Mouse (Mus musculus) neural tube, embryonic 14.5 days (tissue): ENCODE data around the gene Trim71. TPM values are rescaled to one million over a fixed set of nuclear protein-coding genes. Genes with fewer than 3 reads are reported as not detected.

ENCODE experiments used
- ATAC-seq: fragments of 200-750 bp; cut with Nextera tagmentation; 2 replicates; pipeline ENCODE4 v1.8.0; 2017; ENCODE audit warnings: low read depth, mild to moderate bottlenecking, moderate TSS enrichment, moderate library complexity
- H3K27ac ChIP-seq: fragments of 300-500 bp; sonication (generic); 2 replicates; pipeline ENCODE4 v1.5.1; 2014; ENCODE audit warnings: low read depth, mild to moderate bottlenecking, control low read depth, low read length, moderate library complexity, mixed read lengths
- H3K27me3 ChIP-seq: fragments of 300-500 bp; sonication (generic); 2 replicates; pipeline ENCODE4 v1.6.1; 2014; ENCODE audit warnings: low read length; ENCODE audit not compliant: control insufficient read depth, insufficient read depth
- H3K36me3 ChIP-seq: fragments of 300-500 bp; sonication (generic); 2 replicates; pipeline ENCODE4 v1.6.1; 2014; ENCODE audit warnings: low read length, mixed read lengths; ENCODE audit not compliant: control insufficient read depth, insufficient read depth
- H3K4me1 ChIP-seq: fragments of 300-500 bp; sonication (generic); 2 replicates; pipeline ENCODE4 v1.6.1; 2014; ENCODE audit warnings: low read length; ENCODE audit not compliant: control insufficient read depth, insufficient read depth
- H3K4me2 ChIP-seq: fragments of 300-500 bp; sonication (generic); 2 replicates; pipeline ENCODE4 v1.6.1; 2014; ENCODE audit warnings: mild to moderate bottlenecking, low read depth, low read length, control low read depth
- H3K4me3 ChIP-seq: fragments of 300-500 bp; sonication (generic); 2 replicates; pipeline ENCODE4 v1.5.1; 2014; ENCODE audit warnings: low read depth, low read length, control low read depth, mixed read lengths
- H3K9ac ChIP-seq: fragments of 300-500 bp; sonication (generic); replicated peaks from 2 replicates; pipeline ENCODE4 v1.6.1; 2014; ENCODE audit warnings: low read depth, mild to moderate bottlenecking, control low read depth, low read length, mixed read lengths
- H3K9me3 ChIP-seq: fragments of 300-500 bp; sonication (generic); 2 replicates; pipeline ENCODE4 v1.6.1; 2016; ENCODE audit warnings: low read length; ENCODE audit not compliant: control insufficient read depth
- WGBS: fragments of 180-500 bp; shearing (Covaris S2); extraction: QIAGEN DNeasy Blood & Tissue Kit; methylation state at CpG from one replicate; pipeline ENCODE4 v1.1.7; 2014; 5-methylcytosine and 5-hydroxymethylcytosine counted together
- polyA plus RNA-seq: library from polyadenylated mRNA; unstranded; fragments of >200 nt; fragmentation: Nextera tagmentation; extraction: Ambion mirVana; gene quantifications from 2 replicates; pipeline ENCODE4 v1.2.1, GENCODE M21; 2014

The Trim71 gene
- polyA plus RNA-seq, 1 experiment from 2014 or later: 0.28 TPM

GRCm38 (mm10) chr9:114465442-114465841, 98.7 kb downstream of the Trim71 start:
- H3K9ac ChIP-seq: no peak overlapping the region
- no peaks in the 10 kb centered on the region for H3K4me1 ChIP-seq
- H3K4me3 ChIP-seq: no peak overlapping the region
- no peak overlapping the region for H3K27ac ChIP-seq
- WGBS: 83% methylated on average over 6 of the region's 6 CpGs
- no peak overlapping the region for H3K4me2 ChIP-seq
- H3K9me3 ChIP-seq: no peaks in the 10 kb centered on the region
- ATAC-seq: no peak
- peaks cover 4% of the 10 kb centered on the region; the same call in 1 of the 2 replicates for H3K36me3 ChIP-seq
- H3K27me3 ChIP-seq: no peaks in the 10 kb centered on the region

GRCm38 (mm10) chr9:114462569-114462968, 101.6 kb downstream of the Trim71 start:
- no peak overlapping the region for H3K27ac ChIP-seq
- no peak overlapping the region for H3K9ac ChIP-seq
- no peaks in the 10 kb centered on the region for H3K27me3 ChIP-seq
- no peaks in the 10 kb centered on the region for H3K9me3 ChIP-seq
- no peak overlapping the region for H3K4me2 ChIP-seq
- WGBS: 90% methylated on average over 7 of the region's 7 CpGs
- no peak for ATAC-seq
- peaks cover 5% of the 10 kb centered on the region; the same call in 1 of the 2 replicates for H3K36me3 ChIP-seq
- no peaks in the 10 kb centered on the region for H3K4me1 ChIP-seq
- H3K4me3 ChIP-seq: no peak overlapping the region

GRCm38 (mm10) chr9:114458436-114458835, 105.7 kb downstream of the Trim71 start:
- peaks cover 10% of the 10 kb centered on the region; the same call in 1 of the 2 replicates for H3K36me3 ChIP-seq
- H3K4me2 ChIP-seq: no peak overlapping the region
- no peak overlapping the region for H3K27ac ChIP-seq
- no peak overlapping the region for H3K9ac ChIP-seq
- no peak overlapping the region for H3K4me3 ChIP-seq
- no peaks in the 10 kb centered on the region for H3K4me1 ChIP-seq
- ATAC-seq: no peak
- no peaks in the 10 kb centered on the region for H3K9me3 ChIP-seq
- H3K27me3 ChIP-seq: no peaks in the 10 kb centered on the region
- WGBS: 87% methylated on average over 3 of the region's 3 CpGs

Other genes with a start within 250 kb of the Trim71 start
- not detected in 2 replicates for gene Bcl2a1c, start 234.2 kb downstream of the Trim71 start, polyA plus RNA-seq
- 14.4 and 33.9 TPM in 2 replicates for gene Crtap, start 173.7 kb downstream of the Trim71 start, polyA plus RNA-seq
- gene Glb1, start 163.3 kb downstream of the Trim71 start, polyA plus RNA-seq: 31.2 and 33.1 TPM in 2 replicates
- 2.8 and 4.9 TPM in 2 replicates for gene Tmppe, start 163.3 kb downstream of the Trim71 start, polyA plus RNA-seq
- not detected in 2 replicates for gene Ccr4, start 59.5 kb downstream of the Trim71 start, polyA plus RNA-seq
- not detected in 2 replicates for gene C130032M10Rik, start 48.7 kb downstream of the Trim71 start, polyA plus RNA-seq
- 54.6 and 56.7 TPM in 2 replicates for gene Cnot10, start 75.8 kb upstream of the Trim71 start, polyA plus RNA-seq
- 131 and 141 TPM in 2 replicates for gene Dync1li1, start 124.4 kb upstream of the Trim71 start, polyA plus RNA-seq
- gene Cmtm6, start 166.7 kb upstream of the Trim71 start, polyA plus RNA-seq: 15.0 and 22.9 TPM in 2 replicates
- 5.4 and 9.7 TPM in 2 replicates for gene Cmtm7, start 217.5 kb upstream of the Trim71 start, polyA plus RNA-seq